Mouse (Mus musculus) adrenal gland (tissue): Measurements from ENCODE around the gene Gdf5.
"Not testable (repeated sequence)": the region's sequence is repeated elsewhere in the genome, so short reads cannot be mapped to it uniquely, and the experiment has no call there.

Experiments
- intact Hi-C: fragments of 180-260 bp; cut with DNase I; formaldehyde crosslinking; loops from one replicate; pipeline ENCODE4 v1.15.1; 2025

Gene Gdf5

DNA sequence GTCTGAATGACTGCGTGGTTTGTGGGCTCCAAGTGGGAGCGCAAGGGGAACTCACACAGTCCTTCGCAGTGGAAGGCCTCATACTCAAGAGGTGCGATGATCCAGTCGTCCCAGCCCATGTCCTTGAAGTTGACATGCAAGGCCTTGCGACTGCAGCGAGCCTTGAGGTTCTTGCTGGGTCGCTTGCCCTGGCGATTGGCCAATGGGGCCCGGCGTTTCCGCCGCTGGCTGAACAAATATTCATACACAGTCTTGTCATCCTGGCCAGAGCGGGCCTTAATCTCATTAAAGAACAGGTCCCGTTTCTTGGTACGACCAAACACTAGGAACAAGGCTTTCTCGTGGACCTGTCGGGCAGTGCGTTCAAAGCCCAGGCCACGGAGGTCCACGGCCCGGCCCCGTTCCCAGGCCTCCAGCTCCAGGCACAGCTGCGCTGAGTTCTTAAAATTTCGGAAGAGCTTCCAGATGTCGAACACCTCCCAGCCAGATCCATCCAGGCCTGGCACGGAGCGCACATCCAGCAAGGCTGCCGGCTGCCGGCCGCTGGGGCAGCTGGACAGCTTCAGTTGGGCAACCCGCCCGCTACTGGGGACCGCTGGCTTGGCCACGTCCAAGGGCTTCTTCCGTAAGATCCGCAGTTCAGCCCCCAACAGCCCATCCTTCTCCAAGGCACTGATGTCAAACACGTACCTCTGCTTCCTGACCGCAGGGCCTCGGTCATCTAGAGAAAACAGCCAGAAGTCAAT, 3.3 kb downstream of the Gdf5 start:
- intact Hi-C loops = no loop called here

DNA sequence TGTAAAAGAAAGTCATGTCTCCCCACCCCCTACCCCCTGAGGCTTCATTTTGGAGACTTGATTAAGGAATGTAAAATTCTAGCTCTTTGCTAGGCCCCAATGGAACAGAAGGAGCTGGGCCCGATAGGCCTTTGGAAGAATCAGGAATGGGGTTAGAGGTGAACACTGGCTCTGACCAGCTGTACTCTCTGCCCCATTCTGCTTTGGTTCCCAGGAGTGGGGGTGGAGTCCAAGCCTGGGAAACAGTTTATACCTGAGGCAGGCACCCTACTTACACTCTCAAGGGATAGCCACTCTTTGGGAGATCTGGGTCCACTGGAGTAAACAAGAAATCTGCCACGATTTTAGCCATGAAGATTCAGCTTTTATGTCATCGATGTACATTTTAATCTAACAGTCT, 4.5 kb downstream of the Gdf5 start, which contains the start of gene Gm15557:
TSS of gene Gm15557 (plus strand) at position 48 of the 400 bp plus-strand sequence.
- intact Hi-C loops = no loop called here

DNA sequence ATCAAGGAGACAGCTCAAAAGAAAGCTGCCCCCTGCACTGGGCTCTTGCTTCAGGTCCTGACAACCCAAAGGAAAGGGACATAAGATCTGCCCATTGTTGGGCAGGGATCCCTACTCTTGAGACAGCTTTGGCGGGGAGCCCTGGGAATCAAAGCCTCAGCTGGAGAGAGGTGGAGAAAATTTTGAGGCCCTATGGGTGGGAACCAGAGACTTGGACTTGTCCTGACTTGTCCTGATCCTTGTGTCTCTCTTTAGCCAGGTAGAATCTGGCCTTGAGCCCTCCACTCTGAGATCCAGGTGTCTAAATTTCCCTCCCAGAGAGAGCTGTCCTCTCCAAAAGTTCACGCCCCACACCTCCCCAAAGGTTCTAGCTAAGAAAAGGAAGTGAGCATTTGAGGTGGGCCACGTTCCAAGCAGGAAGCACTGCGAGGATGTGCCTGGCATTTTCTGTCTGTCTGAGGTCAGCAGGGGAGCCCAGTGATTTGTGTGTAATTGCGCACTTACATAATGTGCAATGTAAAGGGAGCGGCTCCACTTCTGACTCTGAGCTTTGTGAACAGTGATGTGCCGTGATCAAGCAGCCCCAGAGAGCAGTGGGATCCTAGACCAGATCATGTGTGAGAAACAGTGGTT, 5.2 kb downstream of the Gdf5 start:
- intact Hi-C loops = no loop called here

DNA sequence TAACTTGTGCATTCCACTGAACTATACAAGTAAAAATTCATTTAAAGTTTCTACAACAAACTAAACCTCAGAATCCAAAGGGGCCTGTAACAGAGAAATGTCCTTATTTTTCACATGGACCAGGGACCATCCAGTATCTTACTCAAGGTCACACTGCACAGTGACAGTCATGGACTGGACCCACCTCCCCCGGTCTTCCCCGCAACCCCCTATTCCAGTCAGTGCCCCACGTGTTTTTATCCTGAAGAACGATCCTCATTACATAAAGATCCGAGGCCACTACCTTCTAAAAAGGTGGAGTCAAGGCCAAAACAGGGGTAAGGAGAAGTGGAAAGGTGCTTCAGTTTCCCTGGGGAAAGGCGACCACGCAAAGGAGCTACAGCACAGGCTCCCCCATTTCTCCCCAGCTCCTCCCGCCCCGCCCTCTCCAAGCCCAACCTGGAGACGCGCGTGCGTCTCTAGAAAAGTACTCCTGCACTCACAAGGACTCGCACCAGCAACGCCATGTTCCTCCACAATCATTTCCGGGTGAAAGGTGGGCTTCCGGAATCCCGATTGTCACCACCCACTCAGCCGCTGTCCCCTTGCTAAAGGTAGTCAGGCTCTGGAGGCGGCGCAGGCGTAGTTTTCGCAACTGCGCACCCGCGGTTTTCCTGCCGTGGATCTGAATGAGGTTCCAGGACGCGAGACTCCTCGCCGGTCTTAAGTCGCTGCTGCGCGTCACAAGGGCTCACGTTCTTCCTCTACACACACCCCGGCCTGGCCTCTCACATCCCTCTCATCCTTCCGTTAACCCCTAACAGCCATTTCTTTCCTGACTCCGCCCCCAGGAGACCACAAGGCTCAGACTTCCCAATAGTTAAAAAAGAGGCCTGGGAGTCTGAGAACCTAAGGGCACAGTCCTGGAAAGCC, 15.4 kb downstream of the Gdf5 start, which contains the start of gene Uqcc1:
TSS of gene Uqcc1 (minus strand) at position 780 of the 912 bp plus-strand sequence.
- intact Hi-C loops = no loop called here

- intact Hi-C loops = no loop called here
These were observed 16.3 kb downstream of the Gdf5 start for GRCm38 (mm10) chr2:155928711-155929345.

DNA sequence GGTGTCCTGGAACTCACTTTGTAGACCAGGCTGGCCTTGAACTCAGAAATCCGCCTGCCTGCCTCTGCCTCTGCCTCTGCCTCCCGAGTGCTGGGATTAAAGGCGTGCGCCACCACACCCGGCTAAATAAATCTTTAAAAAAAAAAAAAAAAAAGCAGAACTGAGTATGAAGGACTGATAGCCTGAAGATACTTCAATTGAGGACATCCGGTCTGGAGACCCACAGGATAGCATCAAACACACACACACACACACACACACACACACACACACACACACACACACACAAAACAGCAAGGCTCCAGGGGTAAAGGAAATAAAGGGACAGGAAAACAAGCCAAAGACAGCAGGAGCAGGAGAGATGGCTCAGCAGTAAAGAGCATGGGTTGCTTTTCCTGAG, 20.0 kb downstream of the Gdf5 start:
- intact Hi-C loops = not testable (repeated sequence)

DNA sequence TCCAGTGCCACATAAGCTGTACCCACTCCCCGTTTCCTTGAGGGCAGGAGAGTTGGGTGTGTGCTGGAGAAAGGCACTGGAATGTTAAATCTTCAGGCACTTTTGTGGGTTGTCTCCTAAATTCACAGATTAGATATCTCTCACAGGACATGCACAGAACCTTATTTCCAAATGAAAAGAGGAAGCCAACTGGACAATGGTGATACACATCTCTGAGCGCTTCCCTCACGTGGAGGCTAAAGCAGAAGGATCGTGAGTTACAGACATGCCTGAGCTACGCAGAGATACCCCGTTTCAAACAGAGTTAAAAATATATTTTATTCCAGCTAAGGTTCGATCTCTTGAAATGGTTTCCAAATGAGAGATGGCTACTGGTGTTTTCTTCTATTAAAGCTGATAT, 22.0 kb downstream of the Gdf5 start:
- intact Hi-C loops = no loop called here

GRCm38 (mm10) chr2:155914684-155915083, 30.5 kb downstream of the Gdf5 start:
- intact Hi-C loops = no loop called here

- intact Hi-C loops = no loop called here
These were observed 41.5 kb downstream of the Gdf5 start for GRCm38 (mm10) chr2:155903632-155904008.

DNA sequence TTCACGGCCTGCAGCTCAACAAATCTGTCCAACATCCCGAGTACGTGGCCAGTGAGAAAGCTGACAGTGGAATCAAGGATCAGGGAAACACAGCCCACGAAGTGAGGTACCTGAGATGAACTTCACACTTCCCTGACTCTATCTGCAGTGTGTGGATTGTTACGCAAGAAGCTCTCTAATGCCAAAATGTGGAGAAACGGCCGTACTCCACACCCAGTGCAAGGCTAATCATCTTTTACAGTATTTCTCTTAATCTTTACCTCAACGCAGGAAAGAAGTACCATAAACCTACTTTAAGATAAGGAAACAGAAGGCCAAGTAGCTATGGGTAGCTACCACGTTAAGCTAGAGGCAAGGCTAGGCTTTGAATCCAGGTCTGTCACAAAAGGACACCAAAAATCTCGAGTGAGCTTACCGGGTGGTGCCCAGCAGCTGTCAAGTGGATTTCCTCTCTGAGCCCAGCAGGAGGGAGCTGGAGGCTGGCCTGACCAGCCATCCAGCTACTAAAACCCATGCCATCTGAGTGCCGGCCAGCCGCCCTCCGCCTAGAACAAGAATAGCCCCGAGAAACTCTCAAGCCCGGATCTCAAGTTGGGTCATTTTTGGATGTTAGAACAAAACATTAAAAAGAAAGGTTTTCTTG, 42.1 kb downstream of the Gdf5 start:
- intact Hi-C loops = no loop called here

GRCm38 (mm10) chr2:155895046-155895735, 50.0 kb downstream of the Gdf5 start:
- intact Hi-C loops = no loop called here

DNA sequence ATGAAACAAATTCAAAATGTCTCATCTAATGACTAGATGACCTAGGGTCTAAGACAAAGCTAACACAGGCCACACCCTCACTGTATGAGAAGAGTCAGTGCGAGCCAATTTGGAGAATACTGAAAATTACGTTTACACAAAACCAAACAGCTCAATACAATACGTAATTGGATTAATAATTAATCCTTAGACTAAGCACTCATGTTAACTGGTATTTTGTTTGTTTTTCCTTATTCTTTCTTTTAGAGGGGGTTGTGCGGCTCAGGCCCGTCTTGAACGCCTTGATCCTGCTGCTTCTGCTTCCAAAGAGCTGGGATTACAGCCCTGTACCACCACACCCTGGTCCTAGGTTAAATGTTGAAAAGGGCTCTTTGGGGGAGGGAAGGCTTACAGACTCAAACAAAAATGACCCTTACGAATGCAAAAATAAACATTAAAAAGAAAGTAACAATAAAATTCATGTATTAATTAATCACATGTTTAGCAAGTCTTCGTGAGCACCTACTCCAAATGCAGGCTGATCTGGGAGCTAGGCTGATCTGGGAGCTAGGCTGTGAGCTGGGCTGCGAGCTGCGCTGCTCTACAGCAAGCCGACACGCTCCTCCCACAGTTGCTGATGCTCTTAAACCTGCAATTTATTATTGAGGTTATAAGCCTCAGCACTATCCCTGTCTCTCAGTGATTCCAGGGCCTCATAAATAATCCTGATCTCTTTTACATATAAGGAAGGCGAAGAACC, 50.7 kb downstream of the Gdf5 start:
- intact Hi-C loops = no loop called here
